Mouse (Mus musculus) embryonic facial prominence, embryonic 12.5 days (tissue): Measurements from ENCODE around the gene Rab40c. TPM values are rescaled to one million over a fixed set of nuclear protein-coding genes. Genes with fewer than 3 reads are reported as not detected.

Experiments
- ATAC-seq: fragments of 200-750 bp; cut with Nextera tagmentation; 2 replicates; pipeline ENCODE4 v1.8.0; 2017; ENCODE audit not compliant: insufficient number of reproducible peaks, insufficient read depth, low FRiP score, low TSS enrichment
- H3K27ac ChIP-seq: fragments of 300-500 bp; sonication (generic); 2 replicates; pipeline ENCODE4 v1.5.1; 2016; ENCODE audit warnings: mild to moderate bottlenecking
- H3K27me3 ChIP-seq: fragments of 300-500 bp; sonication (generic); 2 replicates; pipeline ENCODE4 v1.6.1; 2016; ENCODE audit warnings: mild to moderate bottlenecking, moderate library complexity
- H3K36me3 ChIP-seq: fragments of 300-500 bp; sonication (generic); 2 replicates; pipeline ENCODE4 v1.6.1; 2016; ENCODE audit warnings: mild to moderate bottlenecking
- H3K4me1 ChIP-seq: fragments of 300-500 bp; sonication (generic); 2 replicates; pipeline ENCODE4 v1.6.1; 2016
- H3K4me2 ChIP-seq: fragments of 300-500 bp; sonication (generic); replicated peaks from 2 replicates; pipeline ENCODE4 v1.6.1; 2016; ENCODE audit warnings: mild to moderate bottlenecking, moderate library complexity
- H3K4me3 ChIP-seq: fragments of 300-500 bp; sonication (generic); 2 replicates; pipeline ENCODE4 v1.5.1; 2016; ENCODE audit warnings: mild to moderate bottlenecking
- H3K9ac ChIP-seq: fragments of 300-500 bp; sonication (generic); 2 replicates; pipeline ENCODE4 v1.6.1; 2016; ENCODE audit warnings: mild to moderate bottlenecking, moderate library complexity
- H3K9me3 ChIP-seq: fragments of 300-500 bp; sonication (generic); 2 replicates; pipeline ENCODE4 v1.6.1; 2016; ENCODE audit warnings: mild to moderate bottlenecking, moderate library complexity
- WGBS: fragments of 180-500 bp; shearing (Covaris S2); methylation state at CpG from one replicate; pipeline ENCODE4 v1.1.7; 2016; 5-methylcytosine and 5-hydroxymethylcytosine counted together
- polyA plus RNA-seq: library from polyadenylated mRNA; unstranded; fragments of >200 nt; fragmentation: Nextera tagmentation; extraction: Ambion mirVana; gene quantifications from 2 replicates; pipeline ENCODE4 v1.2.1, GENCODE M21; 2016

The Rab40c gene
- polyA plus RNA-seq, 1 experiment from 2014 or later = 37.4 TPM

GRCm38 (mm10) chr17:25879750-25880149, 39.8 kb downstream of the Rab40c start:
- Histone ChIP-seq H3K27ac (no peak overlapping the region), H3K36me3 (peaks cover 49% of the 10 kb centered on the region), H3K4me3 (no peak overlapping the region), H3K4me2 (no peak overlapping the region), H3K27me3 (no peaks in the 10 kb centered on the region), H3K9me3 (no peaks in the 10 kb centered on the region), H3K4me1 (peaks cover 37% of the 10 kb centered on the region), H3K9ac (no peak overlapping the region)
- no peak for ATAC-seq
- WGBS = 73% methylated on average over 8 of the region's 8 CpGs

GRCm38 (mm10) chr17:25879261-25879660, 40.3 kb downstream of the Rab40c start:
- no peak for ATAC-seq
- Histone ChIP-seq H3K9me3 (no peaks in the 10 kb centered on the region), H3K36me3 (peaks cover 44% of the 10 kb centered on the region), H3K4me1 (peaks cover 37% of the 10 kb centered on the region), H3K9ac (no peak overlapping the region), H3K4me3 (no peak overlapping the region), H3K4me2 (no peak overlapping the region), H3K27me3 (no peaks in the 10 kb centered on the region), H3K27ac (no peak overlapping the region)
- 47% methylated on average over 4 of the region's 4 CpGs for WGBS

DNA sequence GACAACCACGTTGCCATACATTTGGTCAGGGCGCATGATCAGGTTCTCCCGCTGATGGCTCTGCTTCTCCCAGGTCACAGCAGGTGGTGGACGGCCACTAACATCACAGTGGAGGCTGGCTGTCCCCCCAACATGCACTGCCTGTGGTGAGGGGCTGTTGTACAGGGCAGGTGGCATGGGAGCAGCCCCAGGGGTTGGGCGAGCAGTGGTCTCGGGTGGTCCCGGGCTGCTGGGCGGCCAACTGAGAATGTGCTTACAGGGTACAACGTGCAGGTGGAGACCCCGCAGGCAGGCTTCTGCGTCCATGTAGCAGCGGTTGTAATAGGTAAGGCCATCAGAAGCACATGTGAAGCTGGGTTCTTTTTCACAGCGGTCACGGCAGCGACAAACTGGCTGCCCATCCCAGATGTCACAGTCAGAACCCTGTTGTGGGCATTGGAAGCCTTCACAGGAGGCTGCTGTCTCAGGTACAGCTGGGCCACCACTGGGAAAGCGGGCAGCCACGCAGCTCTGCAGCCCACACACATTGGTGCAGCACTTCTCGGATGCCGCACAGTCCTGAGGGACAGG, 40.8 kb downstream of the Rab40c start:
- Histone ChIP-seq H3K36me3 (peaks cover 39% of the 10 kb centered on the region), H3K4me3 (no peak overlapping the region)
- 84% methylated on average over 19 of the region's 19 CpGs for WGBS

GRCm38 (mm10) chr17:25877741-25878610, 41.6 kb downstream of the Rab40c start:
- Histone ChIP-seq H3K4me2 (no peak overlapping the region), H3K9ac (no peak overlapping the region), H3K4me1 (peaks cover 40% of the 10 kb centered on the region), H3K27ac (no peak overlapping the region), H3K4me3 (no peak overlapping the region), H3K36me3 (peaks cover 32% of the 10 kb centered on the region), H3K9me3 (no peaks in the 10 kb centered on the region), H3K27me3 (no peaks in the 10 kb centered on the region)
- ATAC-seq = no peak
- WGBS = 91% methylated on average over 32 of the region's 32 CpGs

More for the DNA sequence above, 40.8 kb downstream of the Rab40c start:
- ATAC-seq = no peak
- Histone ChIP-seq H3K27ac (no peak overlapping the region), H3K9ac (no peak overlapping the region), H3K4me1 (peaks cover 40% of the 10 kb centered on the region), H3K4me2 (no peak overlapping the region), H3K27me3 (no peaks in the 10 kb centered on the region), H3K9me3 (no peaks in the 10 kb centered on the region)

DNA sequence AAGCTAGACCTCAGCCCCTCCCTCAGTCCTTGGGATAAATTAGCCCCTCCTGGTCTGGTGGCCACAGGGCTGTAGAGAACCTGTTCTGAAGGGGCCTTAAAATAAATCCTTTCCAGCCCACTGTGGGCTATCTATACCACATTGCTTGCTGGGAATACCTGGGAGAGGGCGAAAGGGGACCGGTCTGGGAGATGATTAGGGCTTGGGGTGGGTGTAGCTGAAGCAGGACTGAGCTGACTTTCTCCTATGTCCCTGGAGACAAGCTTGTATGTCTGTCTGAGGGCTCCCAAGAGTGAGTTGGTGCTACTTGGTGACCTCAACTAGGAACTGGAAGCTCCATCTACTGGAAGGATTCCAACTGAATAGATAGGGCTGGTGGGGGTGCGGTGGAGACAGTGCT, 42.5 kb downstream of the Rab40c start:
- 92% methylated on average over 3 of the region's 3 CpGs for WGBS
- H3K4me2 ChIP-seq = no peak overlapping the region
- H3K27ac ChIP-seq = no peak overlapping the region
- no peak for ATAC-seq
- H3K4me1 ChIP-seq = peaks cover 36% of the 10 kb centered on the region
- no peaks in the 10 kb centered on the region for H3K9me3 ChIP-seq
- H3K36me3 ChIP-seq = peaks cover 22% of the 10 kb centered on the region
- no peaks in the 10 kb centered on the region for H3K27me3 ChIP-seq
- H3K4me3 ChIP-seq = no peak overlapping the region
- no peak overlapping the region for H3K9ac ChIP-seq

DNA sequence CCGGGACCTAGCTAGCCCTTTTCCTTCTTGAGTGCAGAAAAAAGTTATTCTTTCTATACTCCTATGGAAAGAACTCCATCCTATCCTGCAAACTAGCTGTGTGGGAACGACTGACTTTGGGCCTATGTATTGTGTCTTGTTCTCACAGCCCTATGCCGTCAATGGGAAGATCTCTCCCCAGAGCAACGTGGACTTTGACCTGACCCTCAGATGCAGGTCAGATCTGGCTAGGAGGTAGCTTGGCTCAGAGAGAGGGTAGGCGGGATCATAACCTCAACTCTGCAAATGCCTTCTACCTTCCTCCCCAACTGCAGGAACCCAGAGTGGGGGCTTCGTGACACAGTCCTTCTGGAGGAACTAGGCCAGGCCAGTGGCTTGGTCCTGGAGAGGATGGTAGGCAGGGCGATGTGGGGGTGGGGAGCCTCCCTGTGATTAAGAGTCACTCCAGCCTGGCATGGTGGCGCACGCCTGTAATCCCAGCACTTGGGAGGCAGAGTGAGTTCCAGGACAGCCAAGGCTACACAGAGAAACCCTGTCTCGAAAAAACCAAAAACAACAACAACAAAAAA, 43.1 kb downstream of the Rab40c start:
- H3K27me3 ChIP-seq = no peaks in the 10 kb centered on the region
- peaks cover 17% of the 10 kb centered on the region for H3K36me3 ChIP-seq
- no peaks in the 10 kb centered on the region for H3K9me3 ChIP-seq
- peak overlapping the region; percentile 77 for H3K4me3 ChIP-seq
- peaks cover 31% of the 10 kb centered on the region for H3K4me1 ChIP-seq
- peak overlapping the region; percentile 88 for H3K4me2 ChIP-seq
- no peak for ATAC-seq
- H3K9ac ChIP-seq = peak overlapping the region; percentile 71; the same call in 1 of the 2 replicates
- no peak overlapping the region; the same call in 1 of the 2 replicates for H3K27ac ChIP-seq
- 53% methylated on average over 10 of the region's 10 CpGs for WGBS

DNA sequence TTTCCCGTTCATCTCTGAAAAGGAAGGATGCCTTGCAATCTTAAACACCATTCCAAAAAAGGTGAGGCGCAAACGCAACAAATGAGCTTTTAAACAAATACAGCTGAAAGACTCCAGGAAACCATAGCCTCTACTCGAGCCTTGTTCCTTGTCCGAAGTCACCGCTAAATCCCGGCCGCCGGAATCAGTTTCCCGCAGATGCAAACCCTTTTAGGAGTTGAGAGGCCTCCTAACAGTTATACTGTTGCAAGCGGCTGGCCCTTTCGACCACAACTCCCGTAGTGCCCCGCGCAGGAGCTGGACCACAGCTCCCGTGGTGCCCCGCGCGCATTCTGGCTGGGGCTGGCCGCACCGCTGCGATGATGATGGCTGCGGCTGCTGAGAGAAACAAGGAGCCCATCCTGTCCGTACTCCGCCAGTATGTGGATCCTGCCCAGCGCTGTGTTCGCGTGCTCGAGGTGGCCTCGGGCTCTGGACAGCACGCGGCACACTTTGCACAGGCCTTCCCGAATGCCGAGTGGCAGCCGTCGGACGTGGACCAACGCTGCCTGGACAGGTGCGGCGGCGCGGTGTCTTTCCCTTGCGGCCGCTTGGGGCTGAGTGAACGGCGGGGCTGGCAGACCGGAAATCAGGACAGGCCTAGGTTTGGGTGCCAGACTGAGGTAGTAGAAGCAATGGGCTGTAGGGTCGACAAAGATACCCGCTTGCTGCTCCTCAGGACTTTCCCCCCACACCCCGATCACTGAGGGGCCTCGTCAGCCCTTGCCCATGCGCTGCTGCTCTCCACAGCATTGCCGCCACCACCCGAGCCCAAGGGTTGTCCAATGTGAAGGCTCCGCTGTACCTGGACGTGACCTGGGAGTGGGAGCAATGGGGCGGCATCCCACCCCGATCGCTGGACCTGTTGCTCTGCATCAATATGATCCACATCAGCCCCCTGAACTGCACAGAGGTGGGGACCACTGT, 44.1 kb downstream of the Rab40c start:
- H3K4me1 ChIP-seq = peaks cover 22% of the 10 kb centered on the region
- no peaks in the 10 kb centered on the region for H3K9me3 ChIP-seq
- peak; percentile 86 for ATAC-seq
- peak overlapping the region; percentile 77 for H3K4me3 ChIP-seq
- peak overlapping the region; percentile 71 for H3K9ac ChIP-seq
- peak overlapping the region; percentile 87 for H3K27ac ChIP-seq
- peak overlapping the region; percentile 88 for H3K4me2 ChIP-seq
- peaks cover 17% of the 10 kb centered on the region for H3K36me3 ChIP-seq
- H3K27me3 ChIP-seq = no peaks in the 10 kb centered on the region
- 1% methylated on average over 59 of the region's 59 CpGs for WGBS

DNA sequence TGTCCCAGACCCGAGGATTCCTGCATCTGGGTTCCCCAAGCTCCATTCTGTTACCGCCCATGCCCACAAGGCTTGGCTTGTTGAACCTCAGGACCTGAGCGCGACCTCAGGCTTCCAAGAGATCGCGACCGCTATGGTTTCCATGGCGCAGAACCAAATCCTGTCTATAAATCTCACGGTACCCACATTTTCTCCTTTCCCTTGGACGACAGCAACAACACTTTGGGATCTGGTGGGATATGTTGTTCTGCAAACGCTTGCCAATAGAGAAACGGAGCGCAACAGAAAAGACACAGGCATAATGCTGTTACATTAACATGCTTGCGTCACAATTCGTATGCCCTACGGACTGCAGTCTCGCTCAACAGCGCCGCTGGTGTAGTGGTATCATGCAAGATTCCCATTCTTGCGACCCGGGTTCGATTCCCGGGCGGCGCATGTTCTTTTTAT, 44.8 kb downstream of the Rab40c start, which contains the start of gene Mettl26:
TSS of gene Mettl26 (plus strand) at position 354 of the 450 bp plus-strand sequence.
- no peak for ATAC-seq
- 2% methylated on average over 25 of the region's 25 CpGs for WGBS
- Histone ChIP-seq H3K27ac (peak within 1 kb of the TSS; percentile 87), H3K4me2 (peak within 1 kb of the TSS; percentile 88), H3K4me1 (peaks cover 16% of the 10 kb centered on the region), H3K36me3 (peaks cover 17% of the 10 kb centered on the region), H3K9me3 (no peaks in the 10 kb centered on the region), H3K27me3 (no peaks in the 10 kb centered on the region), H3K4me3 (peak within 1 kb of the TSS; percentile 77), H3K9ac (peak within 1 kb of the TSS; percentile 71)

GRCm38 (mm10) chr17:25874148-25874720, 45.3 kb downstream of the Rab40c start:
- Histone ChIP-seq H3K4me1 (peaks cover 16% of the 10 kb centered on the region), H3K27ac (peak overlapping the region; percentile 87), H3K9me3 (no peaks in the 10 kb centered on the region), H3K9ac (peak overlapping the region; percentile 41; the same call in 1 of the 2 replicates), H3K4me2 (peak overlapping the region; percentile 88), H3K36me3 (peaks cover 16% of the 10 kb centered on the region), H3K4me3 (peak overlapping the region; percentile 77), H3K27me3 (no peaks in the 10 kb centered on the region)
- 8% methylated on average over 14 of the region's 14 CpGs for WGBS
- no peak for ATAC-seq

- Histone ChIP-seq H3K36me3 (peaks cover 10% of the 10 kb centered on the region; the same call in 1 of the 2 replicates), H3K4me2 (peak overlapping the region; percentile 88), H3K27ac (no peak overlapping the region), H3K4me3 (no peak overlapping the region), H3K9me3 (no peaks in the 10 kb centered on the region), H3K9ac (no peak overlapping the region), H3K4me1 (peaks cover 21% of the 10 kb centered on the region), H3K27me3 (no peaks in the 10 kb centered on the region)
- WGBS = 68% methylated on average over 11 of the region's 11 CpGs
- ATAC-seq = no peak
These were observed 46.0 kb downstream of the Rab40c start for GRCm38 (mm10) chr17:25873405-25874147.
